Mouse (Mus musculus): ENCODE results near the gene Msn.

DNA sequence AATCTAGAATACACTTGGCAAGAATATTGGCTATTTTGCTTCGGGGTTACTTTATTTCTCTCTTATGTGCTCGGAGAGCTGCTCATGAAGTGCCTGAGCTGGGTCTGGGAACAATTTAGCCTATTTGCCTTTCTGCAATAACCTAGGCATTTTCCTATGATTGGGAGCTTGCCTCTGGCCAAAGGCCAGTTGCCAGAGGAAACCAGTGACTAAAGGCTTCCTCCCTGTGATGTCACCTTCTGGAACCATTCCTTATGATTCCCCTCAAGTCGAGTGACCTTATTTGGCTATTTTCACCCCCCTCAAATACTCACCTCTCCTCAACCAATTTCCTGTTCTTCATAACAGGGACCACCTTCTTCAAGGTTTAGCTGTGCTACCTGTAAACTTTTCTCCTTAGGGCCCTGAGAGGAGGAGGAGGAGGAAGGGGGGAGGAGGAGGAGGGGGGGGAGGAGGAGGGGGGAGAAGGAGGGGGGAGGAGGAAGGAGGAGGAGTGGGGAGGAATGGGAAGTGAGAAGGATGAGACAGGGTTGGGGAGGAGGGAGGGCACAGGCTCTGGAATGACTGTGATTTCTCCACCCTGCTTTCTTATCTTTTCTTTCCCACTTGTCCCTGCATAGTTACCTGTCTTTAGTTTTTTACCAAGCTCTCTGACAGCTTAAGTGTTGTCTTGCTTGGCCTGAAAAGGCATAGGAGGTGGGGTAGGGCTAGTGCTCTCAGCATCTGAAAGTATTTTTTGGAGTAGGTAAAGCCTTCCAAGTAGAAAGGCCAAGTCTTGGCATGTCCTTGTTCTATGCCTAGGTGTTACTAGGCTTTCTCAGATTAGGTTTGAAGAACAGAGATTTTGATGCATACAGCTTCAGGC, 11.8 kb downstream of the Msn start:
- no peak for TF ChIP-seq GATA1 (IDR thresholded peaks at IDR 0.05; ENCODE audit: low read length)
- TF ChIP-seq TAL1 (IDR thresholded peaks at IDR 0.05; ENCODE audit: low read length), result no peak

All from erythroblast, embryonic 14.5 days (primary cell).